Mouse (Mus musculus) spleen, postnatal 4 days (tissue): Measurements from ENCODE around the gene Dpep1.

Source experiments
- DNase-seq, 2 experiments: peaks; one replicate each; pipeline ENCODE4 v3.0.0; 2022; ENCODE audit warnings: low spot score in 2 of 2

The Dpep1 gene

DNA sequence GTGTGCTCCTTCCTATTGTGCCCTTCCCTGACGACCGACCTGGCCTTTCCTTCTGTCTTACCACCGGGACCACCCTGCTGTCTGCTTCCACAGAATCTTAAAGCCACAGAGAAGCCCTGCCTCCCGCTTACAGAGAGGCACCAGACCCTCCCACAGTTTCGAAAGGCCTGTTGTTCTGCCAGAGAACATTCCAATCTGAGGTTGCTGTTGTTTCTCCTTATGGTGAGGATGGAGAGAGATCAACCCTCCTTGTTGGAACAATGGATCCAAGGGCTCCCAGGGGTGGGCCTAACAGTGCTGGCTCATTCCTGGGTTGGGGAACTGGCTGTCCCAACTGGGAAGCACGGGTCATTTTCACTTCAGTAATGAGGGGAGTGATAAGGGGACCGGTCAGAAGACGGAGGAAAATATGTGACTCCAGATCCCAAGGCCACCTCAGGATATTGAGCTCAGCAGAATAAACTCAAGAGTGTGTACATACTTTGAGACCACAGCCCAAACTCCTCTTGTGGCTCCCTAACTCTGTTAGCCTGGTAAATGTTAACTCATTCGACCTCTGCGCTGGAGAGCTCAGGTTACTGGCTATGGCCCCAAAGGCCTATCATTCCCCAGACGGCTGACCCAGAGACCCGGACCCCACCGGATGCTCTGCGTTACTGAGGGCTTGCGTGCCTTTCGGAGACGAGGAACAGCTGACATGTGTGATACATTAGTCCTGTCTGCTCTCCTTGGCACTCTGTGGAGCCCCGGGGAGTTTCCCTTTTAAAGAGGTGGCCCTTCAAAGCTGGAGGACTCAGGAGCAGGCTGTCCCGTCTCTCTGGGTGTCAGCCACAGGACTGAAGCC, at the start of gene Dpep1:
Dpep1 (plus strand) TSS at position 677 of the 844 bp plus-strand sequence.
- no peak for DNase-seq

DNA sequence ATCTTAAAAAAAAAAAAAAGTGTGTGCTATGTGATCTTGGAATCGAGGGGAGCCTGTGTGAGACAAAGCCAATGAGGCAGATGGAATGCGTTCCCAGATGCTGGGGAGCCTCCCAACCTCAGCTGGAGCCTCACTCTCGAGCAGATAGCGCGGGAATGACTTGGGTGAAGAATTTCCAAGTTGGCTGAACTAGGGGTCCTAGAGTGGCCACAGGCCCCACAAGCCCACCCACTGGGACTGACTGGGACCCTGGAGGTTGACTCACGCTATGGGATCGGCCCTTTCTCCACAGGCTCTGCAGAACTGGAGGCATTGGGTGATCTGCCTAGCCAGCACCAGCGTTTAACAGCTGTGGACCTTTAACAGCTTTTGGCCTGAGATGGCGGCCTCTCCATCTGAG, 49.8 kb upstream of the Dpep1 start:
- DNase-seq, result no peak

DNA sequence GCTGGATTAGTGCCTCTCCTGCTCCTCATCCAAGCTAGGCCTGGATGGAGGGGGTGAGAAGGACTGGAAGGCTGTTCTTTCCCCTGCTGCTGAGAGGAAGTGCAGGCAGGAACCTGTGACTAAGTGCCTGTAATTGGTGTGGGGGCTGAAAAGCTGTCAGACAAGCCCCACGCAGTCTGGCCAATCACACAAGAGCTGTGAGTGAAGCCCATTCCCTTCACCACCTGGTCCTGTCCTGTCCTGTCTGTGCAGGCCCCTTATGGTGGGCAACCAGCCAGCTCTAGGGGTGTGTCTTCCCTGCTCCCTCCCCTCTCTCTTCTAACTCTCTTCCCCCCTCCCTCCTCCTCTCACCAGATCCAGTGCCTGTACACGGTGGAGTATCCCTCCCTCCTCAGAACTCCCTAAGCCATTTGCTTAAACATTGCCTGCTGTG, 48.4 kb upstream of the Dpep1 start:
- DNase-seq, result no peak

DNA sequence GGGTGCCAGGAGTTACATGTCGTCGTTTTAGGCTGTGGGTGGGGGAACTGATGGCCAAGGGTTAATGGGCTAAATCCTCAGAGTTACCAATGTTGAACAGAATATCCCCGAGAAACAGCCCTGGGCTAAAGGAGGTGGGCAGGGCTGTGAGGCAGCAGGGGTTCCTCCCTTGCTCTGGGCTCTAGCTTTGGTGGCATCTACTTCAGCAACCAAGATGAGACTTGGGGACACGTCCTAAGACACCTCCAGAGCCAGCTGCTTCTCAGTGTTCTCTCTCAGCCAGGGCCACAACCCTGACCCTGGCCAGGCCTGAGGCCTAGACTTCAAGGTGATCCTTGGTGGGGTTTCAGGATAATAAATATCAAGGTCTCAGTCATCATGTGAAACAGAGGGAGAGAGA, 47.3 kb upstream of the Dpep1 start:
- DNase-seq, result no peak

DNA sequence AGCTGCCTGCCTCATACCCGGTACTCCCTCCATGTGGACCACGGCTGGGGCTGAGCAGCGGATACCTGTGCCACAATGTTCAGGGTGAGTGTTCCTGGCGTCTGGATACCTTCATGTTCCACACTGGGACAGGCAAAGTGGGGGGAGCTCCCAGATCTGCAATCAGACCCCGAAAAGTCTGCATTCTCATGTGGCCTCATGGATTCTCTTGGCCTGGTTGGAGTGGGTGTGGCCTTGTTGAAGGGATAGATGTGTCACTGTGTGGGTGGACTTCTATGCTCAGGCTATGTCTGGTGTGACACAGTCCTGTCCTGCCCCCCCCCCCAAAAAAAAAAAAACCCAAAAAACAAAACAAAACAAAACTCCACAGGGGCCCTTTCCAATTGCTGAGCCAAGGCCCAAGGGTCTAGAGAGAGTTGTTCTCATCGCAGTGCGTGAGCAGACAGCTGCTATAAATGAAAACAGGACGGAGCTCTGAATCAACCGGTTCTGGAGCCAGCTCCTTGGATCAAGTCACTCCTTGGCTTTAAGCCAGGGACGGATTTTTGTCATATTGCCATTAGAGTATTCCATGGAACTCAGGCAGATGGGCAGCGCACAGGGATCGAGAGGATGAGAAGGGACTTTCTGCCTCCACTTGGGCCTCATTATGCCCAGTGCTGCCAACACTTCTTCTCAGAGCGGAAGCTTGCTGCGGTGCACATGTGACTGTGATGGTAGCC, 44.1 kb upstream of the Dpep1 start:
- DNase-seq, result no peak

DNA sequence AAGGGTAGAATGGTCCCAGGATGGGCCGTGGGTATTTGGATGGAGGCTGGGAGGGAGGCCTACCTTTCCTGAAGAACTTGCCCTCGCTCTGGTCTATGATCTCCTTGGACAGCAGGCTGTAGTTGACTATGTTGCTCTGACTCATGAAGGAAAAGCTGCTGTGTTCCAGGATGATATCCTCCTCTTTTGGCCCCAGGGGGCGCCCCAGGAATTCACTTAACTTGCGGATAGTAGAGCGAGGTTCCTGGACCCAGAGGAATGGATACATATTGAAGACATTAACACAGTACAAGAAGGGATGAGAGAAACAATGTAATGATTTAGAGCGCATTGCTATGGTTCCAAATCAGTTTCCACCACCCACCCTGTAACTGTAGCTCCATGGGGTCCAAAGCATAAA, 40.8 kb upstream of the Dpep1 start:
- no peak for DNase-seq

DNA sequence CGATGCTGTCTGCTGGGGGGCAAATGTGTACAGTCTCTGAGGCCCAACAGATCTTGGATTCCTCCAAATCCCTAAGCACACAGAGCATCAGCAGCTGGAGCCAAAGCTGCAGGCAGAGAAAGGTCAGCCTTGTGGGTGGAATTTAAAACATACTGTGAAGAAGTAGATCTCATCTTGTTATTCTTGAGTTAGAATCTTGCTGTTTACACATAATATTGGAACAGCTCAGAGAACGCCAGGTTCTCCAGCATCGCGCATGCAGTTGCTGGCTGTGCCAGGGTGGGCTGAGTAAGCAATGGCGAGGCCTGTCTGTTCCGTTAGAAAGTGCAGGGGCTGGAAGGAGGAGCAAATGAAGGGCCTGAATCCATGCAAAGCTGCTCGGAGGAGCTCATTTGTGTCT, 39.7 kb upstream of the Dpep1 start:
- no peak for DNase-seq

DNA sequence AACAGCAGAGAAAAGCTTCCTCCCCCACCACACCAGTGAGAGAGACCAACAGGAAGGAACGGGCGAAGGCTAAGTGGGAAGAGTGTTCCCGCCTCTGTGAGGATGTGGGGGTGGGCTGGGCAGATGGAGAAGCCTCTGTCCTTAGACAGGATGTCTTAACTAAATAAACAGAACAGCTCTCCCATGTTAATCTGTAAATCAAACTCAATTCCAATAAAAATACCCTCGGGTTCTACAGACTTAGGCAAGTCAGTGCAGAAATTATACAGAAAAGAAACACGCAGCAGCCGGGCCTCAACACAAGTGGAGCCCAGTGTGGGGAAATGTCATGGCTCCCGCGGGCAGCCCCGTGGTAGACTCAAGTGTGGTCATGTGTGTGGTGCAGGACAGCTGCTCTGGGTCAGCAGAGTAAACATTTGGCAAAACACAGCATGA, 35.3 kb upstream of the Dpep1 start:
- no peak for DNase-seq

DNA sequence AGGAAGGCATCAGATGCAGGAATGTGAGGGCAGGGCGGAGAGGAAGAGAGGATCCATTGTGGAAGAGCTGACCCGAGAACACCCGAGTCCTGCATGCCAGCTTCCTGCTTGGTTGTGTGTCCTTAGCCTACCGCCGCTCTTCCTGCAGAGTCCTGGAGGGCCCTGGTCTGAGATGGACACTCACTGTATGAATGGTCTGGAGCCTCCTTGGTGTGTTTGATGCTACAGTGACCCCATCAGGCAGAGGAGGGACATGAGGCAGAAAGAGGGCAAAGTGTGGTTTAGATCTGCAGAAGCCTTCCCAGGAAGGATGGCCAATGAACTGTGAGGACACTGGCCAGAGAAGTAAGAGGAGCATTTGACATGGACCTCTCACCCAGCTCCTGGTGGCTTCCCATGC, 30.9 kb upstream of the Dpep1 start:
- DNase-seq, result no peak

DNA sequence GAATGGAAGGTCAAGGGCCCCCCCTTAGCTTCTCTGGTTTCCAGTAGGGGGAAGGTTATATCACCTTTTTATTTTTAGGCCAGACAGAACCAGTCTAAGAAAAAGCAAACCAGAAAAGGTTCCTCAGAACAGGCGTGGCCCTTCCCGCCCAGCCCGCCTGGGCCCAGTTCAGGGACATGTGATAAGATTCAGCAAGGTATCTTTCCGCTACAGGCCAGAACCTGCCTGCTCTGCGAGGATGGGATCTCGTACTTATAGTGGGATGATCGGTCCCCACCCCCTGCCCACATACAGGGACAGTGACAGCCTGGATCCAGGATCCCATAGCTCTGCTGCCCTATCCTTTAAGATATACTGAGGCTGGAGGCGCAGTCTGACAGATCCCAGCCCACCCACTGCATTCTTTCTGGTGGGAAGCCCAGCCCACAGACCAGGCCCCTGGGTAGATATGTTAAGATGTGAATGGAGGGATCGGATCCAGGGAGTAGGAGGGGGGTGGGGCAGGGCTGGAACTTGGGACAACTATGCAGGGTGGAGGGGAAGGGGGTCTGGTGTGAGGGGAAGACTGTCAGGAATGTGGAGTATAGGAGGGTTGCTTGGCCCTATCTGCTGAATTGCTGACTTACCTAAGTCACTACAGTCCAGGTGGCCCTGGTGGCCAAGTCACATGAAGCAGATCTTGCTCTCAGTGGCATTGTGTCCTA, 29.8 kb upstream of the Dpep1 start:
- peak in 1 of 2 experiments; percentile 49 for DNase-seq

DNA sequence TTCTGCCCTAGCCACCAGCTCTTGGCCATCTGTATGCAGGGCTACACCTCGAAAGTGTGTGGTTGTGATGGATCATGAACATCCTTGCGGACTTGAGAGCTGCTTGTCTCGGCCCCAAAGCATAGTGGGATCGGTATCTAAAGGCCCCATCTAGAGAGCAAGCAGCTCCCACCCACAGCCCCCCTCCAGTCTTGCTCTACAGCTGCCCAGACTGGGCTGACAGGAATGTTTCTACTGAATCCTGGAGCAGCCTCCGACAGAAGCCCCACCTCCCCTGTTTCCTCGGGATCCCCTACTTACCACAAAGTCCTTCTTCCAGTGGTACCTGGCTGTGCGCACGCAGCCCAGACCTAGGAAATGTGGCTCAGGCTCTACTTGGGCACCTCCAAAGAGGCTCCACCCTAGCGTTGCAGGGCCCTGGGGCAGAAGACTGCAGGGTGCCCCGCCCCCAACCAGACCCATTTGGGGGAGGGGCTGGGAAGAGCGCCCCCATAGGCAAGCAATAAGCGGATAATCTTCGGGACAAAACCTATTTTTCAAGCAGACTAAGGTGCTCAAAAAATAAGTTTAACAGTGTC, 28.1 kb upstream of the Dpep1 start, which contains the start of gene Sult5a1:
Sult5a1 (minus strand) TSS at position 428 of the 578 bp plus-strand sequence.
- DNase-seq, result no peak

DNA sequence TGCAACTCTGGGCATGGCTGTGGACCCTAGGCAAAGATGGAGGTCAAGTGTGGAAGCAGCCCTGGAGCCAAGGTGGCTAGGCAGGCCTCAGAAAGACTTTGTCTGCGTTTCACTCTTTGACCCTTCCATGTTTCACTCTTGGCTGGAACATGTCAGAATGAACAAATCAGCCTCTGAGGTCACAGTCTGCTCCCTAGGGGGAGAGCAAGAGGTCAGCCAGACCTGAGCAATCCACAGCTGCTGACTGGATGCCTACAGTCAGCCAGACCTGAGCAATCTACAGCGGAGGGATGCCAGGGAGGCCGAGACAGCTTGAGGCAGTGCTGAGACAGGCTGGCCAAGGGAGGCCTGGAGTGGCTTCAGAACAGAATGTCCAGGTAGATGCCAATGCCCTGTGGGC, 4.7 kb upstream of the Dpep1 start:
- DNase-seq, result no peak

DNA sequence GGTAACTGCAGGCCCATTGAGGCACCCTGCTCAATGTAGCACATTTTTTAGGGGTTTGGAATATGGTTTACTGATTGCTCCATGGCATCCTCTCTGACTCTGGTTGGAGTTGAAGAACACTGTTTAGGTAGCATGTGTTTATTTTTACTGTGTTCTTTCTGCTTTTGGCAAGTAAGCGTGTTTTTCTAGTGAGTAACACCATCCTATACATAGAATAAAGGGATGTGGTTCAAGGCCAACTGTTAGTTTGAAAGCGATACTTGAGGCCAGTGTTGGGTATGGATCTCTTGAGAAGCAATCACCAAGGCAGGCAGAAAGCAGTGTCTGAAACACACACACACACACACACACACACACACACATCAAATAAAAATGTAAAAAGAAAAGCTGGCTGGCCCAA, 2.0 kb downstream of the Dpep1 start:
- DNase-seq, result no peak

DNA sequence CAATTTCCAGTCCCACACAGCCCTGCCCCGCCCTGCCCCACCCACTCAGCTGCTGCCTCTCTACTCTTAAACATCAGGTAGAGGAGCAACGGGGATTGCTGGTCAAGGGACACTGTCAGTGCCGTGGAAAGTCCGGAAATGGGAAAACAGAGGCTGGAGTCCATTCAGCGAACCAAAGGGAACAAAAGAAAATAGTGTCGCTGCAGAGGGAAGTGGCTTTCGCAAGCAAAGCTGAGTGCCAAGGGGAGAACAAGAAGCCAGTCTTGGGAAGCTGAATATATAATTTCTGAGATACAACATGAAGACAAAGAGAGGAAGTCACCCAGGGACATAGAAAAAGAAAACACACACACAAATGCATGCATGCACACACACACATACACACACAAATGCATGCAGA, 2.8 kb downstream of the Dpep1 start:
- DNase-seq, result no peak

DNA sequence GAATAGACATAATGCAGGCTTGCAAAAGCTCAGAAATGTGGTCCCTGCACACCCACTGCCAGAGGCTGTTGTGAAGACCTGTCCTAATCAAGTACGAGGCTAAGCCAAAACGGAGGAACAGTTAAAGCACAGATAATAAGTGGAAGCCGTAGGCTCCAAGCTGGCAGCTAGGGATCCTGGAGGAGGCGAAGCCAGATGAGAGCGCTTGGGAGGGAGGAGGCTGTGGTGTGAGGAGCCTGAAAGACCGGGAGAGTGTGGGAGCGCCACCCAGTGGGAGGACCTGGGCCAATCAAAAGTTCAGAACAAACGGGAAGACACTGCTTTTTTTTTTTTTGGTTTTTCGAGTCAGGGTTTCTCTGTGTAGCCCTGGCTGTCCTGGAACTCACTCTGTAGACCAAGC, 4.6 kb downstream of the Dpep1 start:
- DNase-seq, result peak; percentile 67 to 82

DNA sequence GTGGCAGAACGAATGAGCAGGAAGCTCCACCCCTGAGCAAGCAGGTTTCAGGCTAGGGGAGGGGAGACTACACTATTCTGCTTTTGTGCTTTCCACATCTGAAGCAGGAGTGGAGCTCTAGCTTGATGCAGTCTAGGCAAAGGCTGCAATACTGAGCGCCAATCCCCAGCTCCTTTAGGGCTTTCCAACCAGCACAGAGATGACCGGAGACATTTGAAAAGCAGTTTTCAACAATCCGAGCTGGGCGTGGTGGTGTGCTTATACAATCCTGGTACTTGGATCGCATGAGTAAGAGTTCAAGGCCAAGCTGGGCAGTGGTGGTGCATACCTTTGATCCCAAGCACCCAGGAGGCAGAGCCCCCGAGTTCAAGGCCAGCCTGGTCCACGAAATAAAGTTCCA, 5.9 kb downstream of the Dpep1 start:
- no peak for DNase-seq

DNA sequence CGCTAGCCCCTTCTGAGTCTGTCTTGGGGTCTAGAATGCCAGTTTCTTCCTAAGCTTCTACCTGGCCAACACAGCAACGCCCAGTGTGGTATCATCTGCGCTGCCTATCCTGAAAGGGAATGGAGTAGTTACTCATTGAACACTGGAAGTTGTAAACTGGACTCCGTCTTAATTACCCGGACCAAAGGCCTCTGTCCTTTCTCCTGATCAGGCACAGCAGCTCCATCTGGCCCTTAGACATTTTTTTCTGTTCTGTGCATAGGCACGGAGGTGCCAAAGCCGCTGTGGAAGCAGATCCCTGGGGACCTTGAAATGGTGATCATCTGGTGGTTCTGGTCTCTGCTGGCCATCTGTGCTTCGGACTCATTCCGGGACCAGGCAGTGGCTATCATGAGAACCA, 7.7 kb downstream of the Dpep1 start:
- no peak for DNase-seq

DNA sequence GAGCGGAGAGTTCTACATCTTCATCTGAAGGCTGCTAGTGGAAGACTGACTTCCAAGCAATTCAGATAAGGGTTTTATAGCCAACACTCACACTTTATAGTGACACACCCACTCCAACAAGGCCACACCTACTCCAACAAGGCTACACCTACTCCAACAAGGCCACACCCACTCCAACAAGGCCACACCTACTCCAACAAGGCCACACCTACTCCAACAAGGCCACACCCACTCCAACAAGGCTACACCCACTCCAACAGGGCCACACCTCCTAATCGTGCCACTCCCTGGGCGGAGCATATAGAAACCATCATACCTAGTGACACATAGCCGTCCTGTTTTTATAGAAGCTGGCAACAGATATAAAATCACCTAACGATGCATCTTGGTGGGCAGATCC, 11.0 kb downstream of the Dpep1 start:
- DNase-seq, result peak; percentile 77 to 78

DNA sequence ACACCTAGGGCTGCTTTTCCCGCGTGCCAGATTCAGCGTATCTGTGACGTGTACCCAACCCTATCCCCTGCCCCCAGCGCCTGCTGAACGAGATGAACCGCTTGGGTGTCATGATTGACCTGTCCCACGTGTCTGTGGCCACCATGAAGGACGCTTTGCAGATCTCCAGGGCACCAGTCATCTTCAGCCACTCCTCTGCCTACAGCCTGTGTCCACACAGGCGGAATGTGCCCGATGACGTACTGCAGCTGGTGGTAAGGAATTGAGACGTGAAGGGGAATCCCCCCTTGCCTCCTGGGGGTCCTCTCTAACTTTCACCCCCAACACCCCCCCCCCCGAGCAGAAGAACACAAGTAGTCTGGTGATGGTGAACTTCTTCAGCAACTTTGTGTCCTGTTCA, 13.8 kb downstream of the Dpep1 start:
- no peak for DNase-seq

DNA sequence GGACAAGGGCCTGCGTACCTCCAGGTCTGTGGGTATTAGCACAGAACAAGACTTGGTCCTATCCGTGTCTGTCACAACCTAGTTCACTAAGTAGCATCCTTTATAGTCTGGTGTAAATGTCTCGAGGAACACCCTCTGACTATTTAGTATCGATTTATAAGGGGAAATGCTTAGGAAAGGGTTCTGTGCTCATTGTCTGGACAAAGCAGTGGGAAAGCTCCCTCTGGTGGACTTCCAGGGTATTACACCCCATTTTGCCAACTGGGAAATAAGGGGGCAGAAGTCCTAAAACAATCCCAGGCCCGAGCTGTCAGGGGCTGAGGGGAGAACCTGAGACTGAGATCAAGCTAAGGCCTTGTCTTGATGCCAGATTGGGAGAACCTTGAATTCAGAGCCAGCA, 16.2 kb downstream of the Dpep1 start:
- DNase-seq, result peak; percentile 70 to 91

DNA sequence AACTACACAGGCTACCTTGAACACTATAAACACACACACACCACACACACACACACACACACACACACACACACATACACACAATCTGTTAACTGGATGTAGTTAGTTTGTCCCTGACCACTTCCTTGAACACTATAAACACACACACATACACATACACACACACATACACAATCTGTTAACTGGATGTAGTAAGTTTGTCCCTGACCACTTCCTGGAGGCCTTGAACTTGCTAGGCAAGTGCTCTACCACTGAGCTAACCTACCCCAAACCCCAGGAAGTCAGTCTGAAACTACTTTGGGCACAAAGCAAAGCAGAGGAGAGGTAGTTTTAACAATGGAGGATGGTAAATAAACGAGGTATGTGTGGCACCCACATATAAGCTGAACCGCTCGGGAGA, 17.5 kb downstream of the Dpep1 start:
- DNase-seq, result no peak

DNA sequence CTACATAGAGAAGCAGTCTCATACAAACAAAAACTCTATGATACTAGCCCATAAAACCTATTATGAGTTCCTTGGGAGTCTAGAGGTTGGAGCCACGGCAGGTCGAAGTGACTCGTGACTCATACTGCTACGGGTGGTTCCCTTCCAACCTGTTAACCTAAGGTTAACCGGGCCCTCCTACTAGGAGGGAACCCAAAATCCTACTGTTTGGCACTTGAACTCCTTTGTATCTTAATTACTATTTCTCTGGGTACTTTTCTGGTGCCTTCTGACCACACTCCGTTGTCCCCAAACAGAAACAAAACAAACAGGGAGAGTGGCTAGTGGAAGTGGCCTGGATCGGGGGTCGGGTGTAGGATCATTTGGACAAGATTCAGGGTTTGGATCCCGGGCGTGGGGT, 25.8 kb downstream of the Dpep1 start:
- no peak for DNase-seq
